Comparison of ENCODE assay signal across 22 mouse cellular contexts in the genomic region with DNA sequence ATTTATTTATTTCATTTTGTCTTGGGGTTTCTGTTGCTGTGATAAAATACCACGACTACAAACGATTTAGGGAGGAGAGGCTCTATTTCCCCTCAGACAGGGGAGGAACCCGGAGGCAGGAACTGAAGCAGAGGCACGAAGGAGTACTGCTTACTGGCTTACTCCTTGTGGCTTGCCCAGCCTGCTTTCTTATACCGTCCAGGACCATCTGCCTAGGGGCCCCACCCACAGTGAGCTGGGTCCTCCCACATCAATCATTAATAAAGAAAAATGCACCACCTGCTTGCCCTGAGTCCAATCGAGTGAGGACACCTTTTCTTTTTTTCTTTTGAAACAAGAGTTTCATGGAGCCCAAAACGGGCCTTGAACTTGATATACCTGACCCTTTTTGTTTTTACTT.
"Had no signal": no experiment of that assay in that cellular context is flagged by ENCODE, and none has a peak within 500 bp of the region (broad histone marks: within the 10 kb centered on the region; RNA-seq: fewer than 3 reads in every experiment).

No protein-coding gene starts in this region.

- H3K36me3 ChIP-seq: heart, embryonic 10.5 days; heart, embryonic 12.5 days; hindbrain, embryonic 10.5 days; hindbrain, embryonic 13.5 days; hindbrain, embryonic 15.5 days; kidney, embryonic 15.5 days; limb, embryonic 13.5 days; limb, embryonic 15.5 days; liver, embryonic 12.5 days had no signal

- H3K4me3 ChIP-seq: gastrocnemius, adult 2 months; heart, adult 2 months; heart, embryonic 10.5 days; heart, embryonic 12.5 days; hindbrain, embryonic 10.5 days; hindbrain, embryonic 13.5 days; hindbrain, embryonic 15.5 days; kidney, embryonic 15.5 days; layer of hippocampus, adult 2 months; left cerebral cortex, adult 2 months; limb, embryonic 13.5 days; limb, embryonic 15.5 days; liver, embryonic 12.5 days had no signal

- H3K4me2 ChIP-seq: heart, embryonic 12.5 days; hindbrain, embryonic 13.5 days; hindbrain, embryonic 15.5 days; kidney, embryonic 15.5 days; limb, embryonic 13.5 days; limb, embryonic 15.5 days; liver, embryonic 12.5 days had no signal

- H3K4me1 ChIP-seq: heart, embryonic 10.5 days; hindbrain, embryonic 15.5 days; limb, embryonic 13.5 days; limb, embryonic 15.5 days; liver, embryonic 12.5 days had no signal

- ATAC-seq: forebrain, embryonic 16.5 days; hindbrain, postnatal 0 days; liver, embryonic 12.5 days had no signal

- H3K9ac ChIP-seq: heart, embryonic 12.5 days; hindbrain, embryonic 13.5 days; hindbrain, embryonic 15.5 days; kidney, embryonic 15.5 days; limb, embryonic 13.5 days; limb, embryonic 15.5 days; liver, embryonic 12.5 days; liver, embryonic 14.5 days had no signal

- DNase-seq: gastrocnemius, adult 2 months; gastrocnemius, postnatal 10 days; gastrocnemius, postnatal 25 days; heart, adult 2 months; heart, postnatal 10 days; heart, postnatal 4 days; kidney, postnatal 14 days; left cerebral cortex, postnatal 4 days had no signal

- H3K27ac ChIP-seq: gastrocnemius, adult 2 months; heart, adult 2 months; heart, embryonic 10.5 days; hindbrain, embryonic 10.5 days; hindbrain, embryonic 13.5 days; hindbrain, embryonic 15.5 days; hindbrain, postnatal 0 days; layer of hippocampus, adult 2 months; left cerebral cortex, adult 2 months; limb, embryonic 13.5 days; limb, embryonic 15.5 days; liver, embryonic 12.5 days; liver, embryonic 14.5 days had no signal

- H3K27me3 ChIP-seq: heart, embryonic 12.5 days; hindbrain, embryonic 13.5 days; hindbrain, embryonic 15.5 days; kidney, embryonic 15.5 days; limb, embryonic 13.5 days; limb, embryonic 15.5 days; liver, embryonic 12.5 days had no signal

- H3K9me3 ChIP-seq: heart, embryonic 12.5 days; hindbrain, embryonic 10.5 days; hindbrain, embryonic 13.5 days; hindbrain, embryonic 15.5 days; kidney, embryonic 15.5 days; limb, embryonic 15.5 days; liver, embryonic 12.5 days had no signal
